Mouse (Mus musculus): ENCODE results near the gene Plod3. TPM values are rescaled to one million over a fixed set of nuclear protein-coding genes. Genes with fewer than 3 reads are reported as not detected.

The Plod3 gene
- polyA plus RNA-seq, 1 experiment from 2014 or later: 8.8 TPM

GRCm38 (mm10) chr5:136988420-136988819 is 1.6 kb downstream of the Plod3 start:
- no peaks in the 10 kb centered on the region for H3K9me3 ChIP-seq (ENCODE audit: low read length)
- H3K9ac ChIP-seq (replicated peaks): 0 out of 2 replicates have a peak overlapping the region, but pooled peaks have one; percentile 91
- no peaks in the 10 kb centered on the region for H3K27me3 ChIP-seq (ENCODE audit: insufficient read depth, low read length)
- H3K36me3 ChIP-seq (replicated peaks; ENCODE audit: insufficient read depth, low read length): peaks cover 33% of the 10 kb centered on the region; the same call in 1 of the 2 replicates
- no peak for TF ChIP-seq CTCF (IDR thresholded peaks at IDR 0.05; ENCODE audit: low read depth)
- ATAC-seq (no peak), DNase-seq (no peak)
- H3K4me2 ChIP-seq (ENCODE audit: low read depth, low read length): peak overlapping the region; percentile 99
- H3K27ac ChIP-seq (ENCODE audit: low read depth): no peak overlapping the region
- 42% methylated on average over 6 of the region's 7 CpGs for WGBS (ENCODE audit: insufficient replicate concordance)
- H3K4me3 ChIP-seq (ENCODE audit: low read depth, low read length): peak overlapping the region; percentile 99; the same call in 1 of the 2 replicates
- H3K4me1 ChIP-seq (ENCODE audit: insufficient read depth): peaks cover 16% of the 10 kb centered on the region

DNA sequence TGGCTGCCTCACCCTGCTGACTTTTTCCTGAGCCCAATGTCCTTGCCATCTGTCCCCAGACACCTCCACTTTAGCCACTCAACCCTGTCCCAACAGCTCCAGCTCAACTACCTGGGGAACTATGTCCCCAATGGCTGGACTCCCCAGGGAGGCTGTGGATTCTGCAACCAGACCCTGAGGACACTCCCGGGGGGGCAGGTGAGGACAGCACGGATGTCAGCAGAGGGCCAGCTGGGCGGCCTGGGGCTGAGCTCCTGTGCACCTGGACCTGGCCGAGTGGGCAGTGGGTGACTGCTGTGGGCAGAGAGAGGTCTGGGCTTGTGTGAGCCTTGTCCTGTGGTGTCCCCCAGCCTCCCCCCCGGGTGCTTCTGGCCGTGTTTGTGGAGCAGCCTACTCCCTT is 3.0 kb downstream of the Plod3 start:
- no peak overlapping the region for H3K4me2 ChIP-seq (ENCODE audit: low read depth, low read length)
- WGBS (ENCODE audit: insufficient replicate concordance): 81% methylated on average over 6 of the region's 6 CpGs
- no peak overlapping the region for H3K27ac ChIP-seq (ENCODE audit: low read depth)
- H3K9ac ChIP-seq (replicated peaks): no peak overlapping the region
- no peaks in the 10 kb centered on the region for H3K27me3 ChIP-seq (ENCODE audit: insufficient read depth, low read length)
- H3K36me3 ChIP-seq (replicated peaks; ENCODE audit: insufficient read depth, low read length): peaks cover 32% of the 10 kb centered on the region
- ATAC-seq (no peak), DNase-seq (no peak)
- H3K4me1 ChIP-seq (ENCODE audit: insufficient read depth): peaks cover 16% of the 10 kb centered on the region
- H3K4me3 ChIP-seq (ENCODE audit: low read depth, low read length): no peak overlapping the region
- no peak for TF ChIP-seq CTCF (IDR thresholded peaks at IDR 0.05; ENCODE audit: low read depth)
- TF ChIP-seq EP300 (IDR thresholded peaks at IDR 0.05; ENCODE audit: low read depth): no peak
- no peaks in the 10 kb centered on the region for H3K9me3 ChIP-seq (ENCODE audit: low read length)

- WGBS (ENCODE audit: insufficient replicate concordance): 70% methylated on average over 4 of the region's 5 CpGs
- peaks cover 5% of the 10 kb centered on the region for H3K36me3 ChIP-seq (replicated peaks; ENCODE audit: insufficient read depth, low read length)
- no peaks in the 10 kb centered on the region for H3K4me1 ChIP-seq (ENCODE audit: insufficient read depth)
- H3K27me3 ChIP-seq (ENCODE audit: insufficient read depth, low read length): no peaks in the 10 kb centered on the region
- no peak overlapping the region for H3K27ac ChIP-seq (ENCODE audit: low read depth)
- no peaks in the 10 kb centered on the region for H3K9me3 ChIP-seq (ENCODE audit: low read length)
- H3K9ac ChIP-seq (replicated peaks): no peak overlapping the region
- ATAC-seq (no peak), DNase-seq (no peak)
- no peak overlapping the region for H3K4me2 ChIP-seq (ENCODE audit: low read depth, low read length)
- no peak overlapping the region for H3K4me3 ChIP-seq (ENCODE audit: low read depth, low read length)
- TF ChIP-seq EP300 (IDR thresholded peaks at IDR 0.05; ENCODE audit: low read depth): no peak
- TF ChIP-seq CTCF (IDR thresholded peaks at IDR 0.05; ENCODE audit: low read depth): no peak
Measured at GRCm38 (mm10) chr5:136999449-136999848, 12.6 kb downstream of the Plod3 start.

- ATAC-seq: no peak
- H3K9me3 ChIP-seq (ENCODE audit: low read length): no peaks in the 10 kb centered on the region
- no peaks in the 10 kb centered on the region for H3K36me3 ChIP-seq (replicated peaks; ENCODE audit: insufficient read depth, low read length)
- H3K4me2 ChIP-seq (ENCODE audit: low read depth, low read length): no peak overlapping the region
- H3K27ac ChIP-seq (ENCODE audit: low read depth): no peak overlapping the region
- 82% methylated on average over 2 of the region's 2 CpGs for WGBS (ENCODE audit: insufficient replicate concordance)
- no peaks in the 10 kb centered on the region for H3K4me1 ChIP-seq (ENCODE audit: insufficient read depth)
- no peaks in the 10 kb centered on the region for H3K27me3 ChIP-seq (ENCODE audit: insufficient read depth, low read length)
- TF ChIP-seq EP300 (IDR thresholded peaks at IDR 0.05; ENCODE audit: low read depth) (no peak), CTCF (IDR thresholded peaks at IDR 0.05; ENCODE audit: low read depth) (no peak)
- no peak for DNase-seq
- no peak overlapping the region for H3K9ac ChIP-seq (replicated peaks)
- H3K4me3 ChIP-seq (ENCODE audit: low read depth, low read length): no peak overlapping the region
Measured at GRCm38 (mm10) chr5:137000612-137001011, 13.8 kb downstream of the Plod3 start.

DNA sequence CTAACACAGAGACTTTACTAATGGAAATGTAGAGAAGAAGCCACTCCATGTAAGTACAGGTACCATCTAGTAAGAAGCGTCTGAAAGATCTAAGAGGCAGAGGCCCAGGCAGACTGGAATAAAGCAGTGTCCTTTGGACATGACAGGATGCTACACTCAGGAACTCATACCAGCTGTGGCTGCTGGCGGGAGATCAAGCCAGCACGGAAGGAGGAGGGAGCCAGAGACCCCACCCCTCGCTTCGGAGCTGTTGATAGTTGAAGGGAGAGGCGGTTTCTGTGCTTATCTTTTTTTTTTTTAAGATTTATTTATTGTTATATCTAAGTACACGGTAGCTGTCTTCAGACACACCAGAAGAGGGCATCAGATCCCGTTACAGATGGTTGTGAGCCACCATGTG is 20.5 kb downstream of the Plod3 start:
- Histone ChIP-seq H3K9ac (replicated peaks) (no peak overlapping the region), H3K27ac (ENCODE audit: low read depth) (no peak overlapping the region), H3K9me3 (ENCODE audit: low read length) (no peaks in the 10 kb centered on the region), H3K4me1 (ENCODE audit: insufficient read depth) (no peaks in the 10 kb centered on the region), H3K27me3 (ENCODE audit: insufficient read depth, low read length) (0 out of 2 replicates have a peak, but pooled peaks cover 3% of the 10 kb centered on the region), H3K4me3 (ENCODE audit: low read depth, low read length) (no peak overlapping the region), H3K4me2 (ENCODE audit: low read depth, low read length) (no peak overlapping the region), H3K36me3 (replicated peaks; ENCODE audit: insufficient read depth, low read length) (no peaks in the 10 kb centered on the region)
- ATAC-seq (no peak), DNase-seq (no peak)
- no peak for TF ChIP-seq EP300 (IDR thresholded peaks at IDR 0.05; ENCODE audit: low read depth)
- 41% methylated on average over 8 of the region's 8 CpGs for WGBS (ENCODE audit: insufficient replicate concordance)

- H3K36me3 ChIP-seq (replicated peaks; ENCODE audit: insufficient read depth, low read length): no peaks in the 10 kb centered on the region
- DNase-seq (peak; percentile 52), ATAC-seq (no peak)
- no peaks in the 10 kb centered on the region for H3K4me1 ChIP-seq (ENCODE audit: insufficient read depth)
- no peak overlapping the region for H3K4me2 ChIP-seq (ENCODE audit: low read depth, low read length)
- TF ChIP-seq EP300 (IDR thresholded peaks at IDR 0.05; ENCODE audit: low read depth): no peak
- TF ChIP-seq CTCF (IDR thresholded peaks at IDR 0.05; ENCODE audit: low read depth): peak; percentile 65
- H3K9me3 ChIP-seq (ENCODE audit: low read length): no peaks in the 10 kb centered on the region
- WGBS (ENCODE audit: insufficient replicate concordance): 30% methylated on average over 3 of the region's 3 CpGs
- 0 out of 2 replicates have a peak, but pooled peaks cover 3% of the 10 kb centered on the region for H3K27me3 ChIP-seq (ENCODE audit: insufficient read depth, low read length)
- H3K9ac ChIP-seq (replicated peaks): no peak overlapping the region
- H3K4me3 ChIP-seq (ENCODE audit: low read depth, low read length): no peak overlapping the region
- H3K27ac ChIP-seq (ENCODE audit: low read depth): no peak overlapping the region
Measured at GRCm38 (mm10) chr5:137009988-137010387, 23.2 kb downstream of the Plod3 start.
